Mouse (Mus musculus): ENCODE results near the gene Bbip1. TPM values are rescaled to one million over a fixed set of nuclear protein-coding genes. Genes with fewer than 3 reads are reported as not detected.

The Bbip1 gene
- polyA plus RNA-seq, 1 experiment from 2014 or later, result 120 TPM

DNA sequence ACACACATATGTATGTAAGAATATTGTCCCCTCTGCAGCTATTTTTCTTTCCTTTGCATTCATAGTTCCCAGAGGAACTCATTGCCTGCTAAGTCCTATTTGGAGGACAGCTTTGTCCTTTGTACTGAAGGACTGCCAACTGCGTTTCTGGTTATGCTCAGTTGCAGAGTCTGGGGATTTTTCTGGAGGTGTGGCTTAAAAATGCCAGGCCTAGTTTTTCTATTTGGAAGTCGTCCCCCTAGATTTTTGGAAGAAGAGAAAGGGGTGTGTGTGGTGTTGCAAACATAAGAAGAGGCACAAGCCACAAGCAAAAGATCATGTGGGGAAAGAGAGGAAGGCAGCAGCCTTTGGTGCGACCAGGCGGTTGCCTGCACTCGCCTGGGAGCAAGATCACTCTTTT lies 46.4 kb downstream of the Bbip1 start:
- no peak for ATAC-seq
- no peaks in the 10 kb centered on the region for H3K36me3 ChIP-seq
- peaks cover 9% of the 10 kb centered on the region for H3K4me1 ChIP-seq (replicated peaks)
- H3K9ac ChIP-seq (replicated peaks), result no peak overlapping the region
- no peak overlapping the region for H3K4me3 ChIP-seq (replicated peaks)
- no peaks in the 10 kb centered on the region for H3K27me3 ChIP-seq
- 82% methylated on average over 5 of the region's 5 CpGs for WGBS
- no peak overlapping the region for H3K4me2 ChIP-seq (replicated peaks)
- H3K27ac ChIP-seq, result no peak overlapping the region
- H3K9me3 ChIP-seq, result no peaks in the 10 kb centered on the region

DNA sequence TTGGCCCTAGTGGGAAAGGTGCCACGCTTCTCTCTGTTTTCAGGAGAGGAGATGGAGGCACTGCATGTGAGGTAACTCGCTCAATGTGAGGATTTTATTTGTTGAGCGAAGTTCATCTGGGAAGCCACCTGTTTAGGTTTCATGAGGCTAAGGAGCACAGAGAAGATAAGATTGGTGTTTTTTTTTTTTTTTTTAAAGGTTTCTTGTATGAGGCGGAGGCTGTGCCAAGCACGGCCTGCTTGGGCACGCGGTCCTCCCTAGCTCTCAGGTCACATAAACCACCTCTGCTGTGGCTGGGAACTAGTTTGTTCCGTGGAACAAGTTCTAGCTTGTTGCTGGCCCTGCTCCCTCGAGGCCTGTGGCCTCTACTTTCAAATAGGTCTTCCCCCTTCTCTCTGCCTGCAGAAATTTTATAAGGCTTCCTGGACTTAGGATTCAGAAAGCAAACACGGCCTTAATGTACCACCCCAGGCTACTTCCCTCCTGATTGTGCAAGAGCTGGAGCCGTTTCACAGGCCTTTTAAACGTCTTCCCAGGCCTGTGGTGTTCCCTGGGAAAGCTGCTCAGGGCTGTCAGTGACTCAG lies 49.8 kb downstream of the Bbip1 start:
- no peak overlapping the region for H3K9ac ChIP-seq (replicated peaks)
- no peaks in the 10 kb centered on the region for H3K27me3 ChIP-seq
- no peak overlapping the region for H3K4me3 ChIP-seq (replicated peaks)
- no peak for ATAC-seq
- no peaks in the 10 kb centered on the region for H3K36me3 ChIP-seq
- no peak overlapping the region for H3K4me2 ChIP-seq (replicated peaks)
- no peaks in the 10 kb centered on the region for H3K9me3 ChIP-seq
- 0 out of 2 replicates have a peak, but pooled peaks cover 5% of the 10 kb centered on the region for H3K4me1 ChIP-seq (replicated peaks)
- no peak overlapping the region for H3K27ac ChIP-seq
- 78% methylated on average over 12 of the region's 12 CpGs for WGBS

DNA sequence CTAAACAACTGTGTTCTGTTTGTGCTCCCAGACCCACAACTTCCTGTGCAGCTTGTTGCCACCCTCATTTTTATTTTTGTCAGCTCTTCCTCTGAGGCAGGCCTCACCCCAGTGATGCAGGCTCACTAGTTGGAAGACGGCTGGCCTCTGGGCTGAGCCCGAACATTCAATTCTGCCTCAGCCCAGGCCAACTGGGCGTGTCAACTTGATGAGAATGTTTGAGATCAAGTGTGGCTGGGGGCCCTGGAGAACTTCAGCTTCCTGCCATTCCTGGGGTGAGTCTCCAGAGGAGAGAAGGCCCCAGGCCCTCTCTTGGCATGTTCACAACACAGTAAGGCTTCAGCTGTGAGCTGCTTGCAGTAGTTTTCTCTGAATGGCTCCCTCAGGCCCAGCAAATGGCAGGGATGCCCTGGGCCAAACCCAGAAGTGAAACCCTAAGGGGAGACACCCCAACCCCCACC lies 50.7 kb downstream of the Bbip1 start:
- Histone ChIP-seq H3K4me3 (replicated peaks) (no peak overlapping the region), H3K36me3 (no peaks in the 10 kb centered on the region), H3K27me3 (no peaks in the 10 kb centered on the region), H3K4me2 (replicated peaks) (no peak overlapping the region), H3K9ac (replicated peaks) (no peak overlapping the region), H3K27ac (no peak overlapping the region), H3K4me1 (replicated peaks) (0 out of 2 replicates have a peak, but pooled peaks cover 5% of the 10 kb centered on the region), H3K9me3 (no peaks in the 10 kb centered on the region)
- no peak for ATAC-seq
- 75% methylated on average over 3 of the region's 3 CpGs for WGBS

DNA sequence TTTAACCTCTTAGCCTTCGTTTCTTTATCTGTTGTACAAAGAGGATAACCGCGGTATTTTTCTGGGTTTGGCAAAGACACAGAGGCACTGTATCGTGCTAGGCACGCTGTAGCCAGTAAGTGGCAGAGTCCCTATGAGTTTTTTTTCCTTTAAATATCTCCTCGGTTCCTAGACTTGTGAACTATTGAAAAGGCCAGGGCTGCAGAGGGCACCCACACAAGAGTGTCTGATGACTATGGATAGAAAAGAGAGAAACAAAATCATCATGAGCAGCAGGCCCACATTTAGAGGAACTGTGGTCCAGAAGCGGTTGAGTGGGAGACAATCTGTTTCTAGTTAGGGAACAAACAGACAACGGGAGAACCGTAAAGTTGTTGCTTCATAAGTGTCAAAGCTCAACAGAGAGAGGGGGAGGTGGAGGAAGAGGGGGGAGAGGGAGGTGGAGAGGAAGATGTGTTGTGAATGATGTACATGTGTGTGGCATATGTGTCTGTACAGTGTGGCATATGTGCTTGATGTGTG lies 51.5 kb downstream of the Bbip1 start:
- no peak overlapping the region for H3K4me3 ChIP-seq (replicated peaks)
- H3K36me3 ChIP-seq, result no peaks in the 10 kb centered on the region
- no peak overlapping the region for H3K9ac ChIP-seq (replicated peaks)
- no peaks in the 10 kb centered on the region for H3K9me3 ChIP-seq
- H3K27ac ChIP-seq, result no peak overlapping the region
- no peak overlapping the region for H3K4me2 ChIP-seq (replicated peaks)
- 0 out of 2 replicates have a peak, but pooled peaks cover 5% of the 10 kb centered on the region for H3K4me1 ChIP-seq (replicated peaks)
- WGBS, result 78% methylated on average over 9 of the region's 9 CpGs
- no peaks in the 10 kb centered on the region for H3K27me3 ChIP-seq
- ATAC-seq, result no peak

DNA sequence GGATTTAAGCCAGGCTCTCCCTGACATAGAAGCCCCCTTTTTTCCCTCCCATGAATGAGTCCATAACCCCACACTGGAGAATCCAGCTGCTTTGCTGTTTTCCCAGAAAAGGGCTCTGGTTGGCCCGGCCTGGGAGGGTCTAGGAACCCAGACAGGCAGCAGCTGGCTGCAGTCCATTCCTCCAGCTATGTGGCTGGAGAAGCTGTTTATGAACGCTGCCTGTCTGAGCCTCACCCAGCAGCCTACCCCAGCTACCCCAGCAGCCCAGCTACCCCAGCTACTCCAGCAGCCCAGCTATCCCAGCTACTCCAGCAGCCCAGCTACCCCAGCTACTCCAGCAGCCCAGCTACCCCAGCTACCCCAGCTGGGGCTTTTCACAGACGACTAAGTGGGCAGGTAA lies 52.4 kb downstream of the Bbip1 start, which contains the start of gene Pdcd4:
Pdcd4 (plus strand) TSS at position 171 of the 400 bp plus-strand sequence.
- no peak within 1 kb of the TSS for H3K4me3 ChIP-seq (replicated peaks)
- no peak within 1 kb of the TSS for H3K9ac ChIP-seq (replicated peaks)
- ATAC-seq, result no peak
- no peak within 1 kb of the TSS for H3K27ac ChIP-seq
- no peak within 1 kb of the TSS for H3K4me2 ChIP-seq (replicated peaks)
- WGBS, result 64% methylated on average over 3 of the region's 3 CpGs
- no peaks in the 10 kb centered on the region; the same call in 1 of the 2 replicates for H3K27me3 ChIP-seq
- H3K4me1 ChIP-seq (replicated peaks), result 0 out of 2 replicates have a peak, but pooled peaks cover 5% of the 10 kb centered on the region
- H3K9me3 ChIP-seq, result no peaks in the 10 kb centered on the region
- no peaks in the 10 kb centered on the region for H3K36me3 ChIP-seq

DNA sequence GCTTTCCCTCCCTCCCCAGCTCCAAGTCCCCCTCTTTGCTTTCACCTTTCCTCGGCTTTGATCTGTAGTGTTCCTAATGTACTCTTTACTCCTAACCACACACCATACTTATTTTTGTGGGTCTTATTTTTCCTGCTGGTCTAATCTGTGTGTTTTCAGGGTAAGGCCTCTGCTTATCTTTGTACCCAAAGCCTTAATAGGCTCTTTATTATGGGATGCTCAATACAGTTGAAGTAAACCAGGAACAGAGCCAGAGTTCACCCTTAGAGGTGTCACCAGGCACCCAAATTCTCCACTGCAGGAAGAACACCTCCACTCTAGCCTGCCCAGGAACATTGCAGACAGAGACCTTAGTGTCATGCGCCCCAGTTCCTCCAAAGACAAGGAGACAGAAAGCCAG lies 52.9 kb downstream of the Bbip1 start:
- H3K9me3 ChIP-seq, result no peaks in the 10 kb centered on the region
- ATAC-seq, result no peak
- 93% methylated on average over 2 of the region's 2 CpGs for WGBS
- H3K4me3 ChIP-seq (replicated peaks), result no peak overlapping the region
- H3K9ac ChIP-seq (replicated peaks), result no peak overlapping the region
- no peak overlapping the region for H3K4me2 ChIP-seq (replicated peaks)
- no peaks in the 10 kb centered on the region for H3K36me3 ChIP-seq
- H3K4me1 ChIP-seq (replicated peaks), result 0 out of 2 replicates have a peak, but pooled peaks cover 5% of the 10 kb centered on the region
- no peaks in the 10 kb centered on the region; the same call in 1 of the 2 replicates for H3K27me3 ChIP-seq
- no peak overlapping the region for H3K27ac ChIP-seq

DNA sequence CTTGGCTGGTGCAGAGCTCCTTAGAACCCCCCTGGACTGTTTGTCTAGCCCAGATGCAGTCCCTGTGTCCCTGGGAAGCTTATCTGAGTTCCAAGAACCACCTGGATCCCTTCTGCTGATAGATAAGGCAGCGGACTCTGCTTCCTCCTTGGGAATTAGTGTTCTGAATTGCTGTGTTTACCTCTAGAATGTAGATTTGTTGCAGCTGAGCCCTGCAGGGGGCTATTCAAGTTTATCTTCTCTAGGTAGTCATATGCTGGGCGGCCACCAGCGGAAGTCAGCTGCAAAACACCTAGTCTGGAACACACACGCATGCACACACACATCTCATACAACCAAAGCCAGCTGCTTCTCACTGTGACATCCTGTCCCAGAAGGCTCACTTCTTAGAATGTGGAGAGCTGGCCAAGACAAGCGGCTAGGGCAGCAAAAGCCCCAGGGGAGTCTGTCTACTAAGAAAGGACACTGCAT lies 53.6 kb downstream of the Bbip1 start:
- ATAC-seq, result no peak
- H3K27me3 ChIP-seq, result no peaks in the 10 kb centered on the region; the same call in 1 of the 2 replicates
- H3K27ac ChIP-seq, result no peak overlapping the region
- 63% methylated on average over 5 of the region's 5 CpGs for WGBS
- no peak overlapping the region for H3K4me2 ChIP-seq (replicated peaks)
- no peak overlapping the region for H3K4me3 ChIP-seq (replicated peaks)
- H3K36me3 ChIP-seq, result no peaks in the 10 kb centered on the region
- no peaks in the 10 kb centered on the region for H3K9me3 ChIP-seq
- H3K4me1 ChIP-seq (replicated peaks), result peaks cover 5% of the 10 kb centered on the region; the same call in 1 of the 2 replicates
- H3K9ac ChIP-seq (replicated peaks), result no peak overlapping the region

DNA sequence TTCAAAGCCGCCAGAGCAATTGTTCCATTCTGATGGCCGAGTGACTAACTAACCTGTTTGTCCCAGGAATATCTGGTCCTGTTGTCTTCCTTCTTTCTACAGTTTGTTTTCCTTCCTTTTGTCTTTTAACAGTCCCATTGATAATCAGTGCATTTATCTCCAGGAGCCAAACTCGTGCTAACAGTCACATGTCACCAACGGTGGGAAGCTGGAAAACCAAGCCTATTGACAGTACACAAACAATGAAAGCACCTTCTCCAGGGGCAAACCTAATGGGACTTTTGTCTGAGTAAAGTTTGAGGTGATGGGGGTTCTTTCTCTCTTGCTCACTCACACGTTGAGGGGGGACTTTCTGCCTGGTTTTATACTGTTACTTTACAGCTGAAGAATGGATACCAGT lies 54.2 kb downstream of the Bbip1 start:
- H3K9me3 ChIP-seq, result no peaks in the 10 kb centered on the region
- no peak overlapping the region for H3K27ac ChIP-seq
- H3K4me3 ChIP-seq (replicated peaks), result no peak overlapping the region
- ATAC-seq, result no peak
- no peak overlapping the region for H3K9ac ChIP-seq (replicated peaks)
- no peak overlapping the region for H3K4me2 ChIP-seq (replicated peaks)
- H3K4me1 ChIP-seq (replicated peaks), result peaks cover 8% of the 10 kb centered on the region
- no peaks in the 10 kb centered on the region; the same call in 1 of the 2 replicates for H3K27me3 ChIP-seq
- no peaks in the 10 kb centered on the region for H3K36me3 ChIP-seq
- WGBS, result 55% methylated on average over 5 of the region's 5 CpGs

DNA sequence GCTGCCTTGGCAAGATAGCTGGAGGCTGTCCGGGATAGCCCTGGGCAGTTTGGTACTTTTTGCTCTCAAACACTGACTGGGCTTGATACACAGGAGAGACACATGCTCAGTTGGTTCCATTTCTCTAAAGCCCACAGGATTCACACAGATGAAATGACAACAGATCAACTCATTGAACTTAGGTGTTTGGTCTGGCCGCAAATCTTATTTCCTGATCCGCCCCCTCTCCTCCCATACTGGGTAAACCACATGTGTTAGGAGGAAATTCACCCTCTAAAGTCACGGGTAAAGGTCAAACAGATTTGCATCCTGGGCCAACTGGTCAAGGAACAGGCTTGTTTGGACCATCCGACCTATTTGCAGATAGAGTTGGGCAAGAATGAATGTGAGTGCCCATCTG lies 54.9 kb downstream of the Bbip1 start:
- Histone ChIP-seq H3K9ac (replicated peaks) (no peak overlapping the region), H3K27ac (no peak overlapping the region), H3K4me1 (replicated peaks) (peaks cover 9% of the 10 kb centered on the region), H3K4me3 (replicated peaks) (no peak overlapping the region), H3K27me3 (no peaks in the 10 kb centered on the region; the same call in 1 of the 2 replicates), H3K36me3 (no peaks in the 10 kb centered on the region), H3K4me2 (replicated peaks) (no peak overlapping the region), H3K9me3 (no peaks in the 10 kb centered on the region)
- no peak for ATAC-seq
- WGBS, result 83% methylated on average over 5 of the region's 5 CpGs

DNA sequence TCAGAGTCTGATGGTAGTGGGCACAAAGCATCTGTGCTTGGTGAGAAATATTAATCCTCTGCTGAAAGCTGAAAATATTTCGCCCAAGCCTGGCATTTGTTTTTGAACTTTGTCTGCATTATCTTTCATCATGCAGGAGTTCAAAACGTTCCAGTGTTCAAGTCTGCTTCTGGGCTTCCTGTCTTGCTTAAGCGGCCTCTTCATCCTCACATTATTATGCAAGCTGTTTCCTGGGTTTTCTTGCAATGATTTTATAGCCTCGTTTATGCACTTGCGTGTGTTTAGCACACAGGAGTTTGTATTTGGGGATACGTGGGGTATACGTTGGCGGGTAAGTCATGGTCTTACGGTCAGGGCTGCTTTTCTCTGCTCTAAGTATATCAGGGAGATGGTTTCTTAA lies 56.1 kb downstream of the Bbip1 start:
- no peak for ATAC-seq
- WGBS, result 87% methylated on average over 9 of the region's 9 CpGs

DNA sequence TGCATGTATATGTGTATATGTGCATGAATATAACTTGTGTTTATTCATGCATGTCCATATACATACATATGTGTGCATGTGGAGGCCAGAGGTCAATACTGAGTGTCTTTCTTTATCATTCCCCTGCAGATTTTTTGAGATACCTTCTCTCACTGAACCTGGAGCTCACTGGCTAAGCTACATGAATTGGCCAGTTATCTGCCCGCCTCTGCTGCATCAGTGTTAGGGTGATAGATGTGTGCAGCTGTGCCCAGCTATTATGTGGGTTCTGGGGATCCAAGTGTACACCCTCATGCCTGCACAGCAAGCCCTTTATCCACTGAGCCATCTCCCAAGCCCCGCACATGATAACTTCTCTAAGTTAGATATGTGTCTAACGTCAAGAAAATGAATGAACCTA lies 56.6 kb downstream of the Bbip1 start:
- 90% methylated on average over 3 of the region's 3 CpGs for WGBS
- H3K27ac ChIP-seq, result no peak overlapping the region

More for the DNA sequence above, 56.1 kb downstream of the Bbip1 start:
- Histone ChIP-seq H3K4me2 (replicated peaks) (no peak overlapping the region), H3K27me3 (no peaks in the 10 kb centered on the region; the same call in 1 of the 2 replicates), H3K27ac (no peak overlapping the region), H3K4me3 (replicated peaks) (no peak overlapping the region), H3K4me1 (replicated peaks) (peaks cover 9% of the 10 kb centered on the region), H3K9ac (replicated peaks) (no peak overlapping the region), H3K9me3 (no peaks in the 10 kb centered on the region), H3K36me3 (no peaks in the 10 kb centered on the region)

DNA sequence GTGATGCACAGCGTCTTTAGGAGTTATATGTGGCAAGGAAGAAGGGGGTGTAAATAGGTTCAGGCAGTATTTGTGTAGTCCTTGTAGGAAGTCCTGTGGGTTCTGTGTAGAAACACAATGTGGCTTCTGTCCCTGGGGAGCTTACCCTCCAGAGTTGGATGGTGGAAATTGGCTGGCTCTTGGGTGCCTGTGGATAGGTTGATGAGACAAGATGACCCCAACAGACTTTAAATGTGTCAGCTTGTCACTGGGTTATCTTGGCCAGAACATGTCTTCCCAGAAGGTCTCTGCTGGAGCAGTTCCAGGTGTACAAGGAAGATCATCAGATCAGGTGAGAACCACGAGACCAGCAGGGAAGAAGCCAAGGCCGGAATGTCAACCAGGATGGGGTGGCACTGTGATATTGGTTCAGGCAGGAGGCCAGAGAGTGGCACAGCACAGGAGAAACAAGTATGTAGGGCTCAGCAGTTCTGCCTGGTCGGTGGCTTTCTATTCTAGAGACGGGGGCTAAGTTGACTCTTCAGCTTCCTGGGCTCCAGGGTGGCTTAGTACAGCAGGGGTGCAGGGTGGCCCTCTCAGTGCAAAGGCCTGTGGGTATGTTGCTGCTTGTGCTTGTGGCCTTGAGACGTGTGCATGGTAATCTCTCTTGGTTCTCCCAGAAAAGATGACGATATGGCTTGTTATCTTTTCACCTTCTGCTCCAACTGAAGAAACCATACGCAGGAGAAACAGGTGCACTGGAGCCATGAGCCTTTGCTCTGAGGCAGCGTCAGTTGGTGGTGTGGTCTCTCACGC lies 57.7 kb downstream of the Bbip1 start:
- Histone ChIP-seq H3K9ac (replicated peaks) (no peak overlapping the region), H3K4me2 (replicated peaks) (no peak overlapping the region), H3K9me3 (no peaks in the 10 kb centered on the region), H3K4me3 (replicated peaks) (no peak overlapping the region), H3K4me1 (replicated peaks) (peaks cover 14% of the 10 kb centered on the region), H3K27ac (no peak overlapping the region), H3K27me3 (no peaks in the 10 kb centered on the region; the same call in 1 of the 2 replicates), H3K36me3 (no peaks in the 10 kb centered on the region)
- 92% methylated on average over 10 of the region's 10 CpGs for WGBS
- ATAC-seq, result no peak

More for the DNA sequence above, 56.6 kb downstream of the Bbip1 start:
- Histone ChIP-seq H3K36me3 (no peaks in the 10 kb centered on the region), H3K4me1 (replicated peaks) (peaks cover 9% of the 10 kb centered on the region), H3K4me3 (replicated peaks) (no peak overlapping the region), H3K27me3 (no peaks in the 10 kb centered on the region; the same call in 1 of the 2 replicates), H3K4me2 (replicated peaks) (no peak overlapping the region), H3K9me3 (no peaks in the 10 kb centered on the region), H3K9ac (replicated peaks) (no peak overlapping the region)
- no peak for ATAC-seq

All from midbrain, embryonic 13.5 days (tissue).